Mouse (Mus musculus): Measurements from ENCODE around the gene Cdc42bpg. TPM values are rescaled to one million over a fixed set of nuclear protein-coding genes. Genes with fewer than 3 reads are reported as not detected.

The Cdc42bpg gene
- total and polyA plus RNA-seq, 3 experiments, result 0.79 to 4.2 (median 2.3) TPM

- TF ChIP-seq E2F4 (IDR thresholded peaks at IDR 0.05; ENCODE audit: insufficient replicate concordance, low read depth, low read length) (no peak), POLR2AphosphoS2 (IDR thresholded peaks at IDR 0.05; ENCODE audit: low read depth, low read length) (no peak), MAFK (IDR thresholded peaks at IDR 0.05; ENCODE audit: insufficient replicate concordance, low read length) (no peak), ZC3H11A (IDR thresholded peaks at IDR 0.05; ENCODE audit: low read depth, low read length) (no peak), MEF2A (IDR thresholded peaks at IDR 0.05; ENCODE audit: borderline replicate concordance, low read depth, low read length) (no peak)
Observed at GRCm38 (mm10) chr19:6279481-6280144, 26.6 kb upstream of the Cdc42bpg start (continued).

- H3K79me2 ChIP-seq (replicated peaks; ENCODE audit: control insufficient read depth, extremely low read depth, insufficient read depth, poor library complexity, severe bottlenecking), result peaks cover 76% of the 10 kb centered on the region
- in situ Hi-C loops (cut with MboI; ENCODE audit: low pct_ligation_motif_present, low pct_unique_long_range_greater_than_20kb, low sequenced_read_pairs), result no loop called here
- dilution Hi-C loops (cut with MboI; ENCODE audit: extremely low pct_ligation_motif_present, extremely low pct_unique_long_range_greater_than_20kb, low sequenced_read_pairs), result no loop called here
- H3K9ac ChIP-seq (ENCODE audit: insufficient read depth, low read depth), result peak overlapping the region; percentile 92
- peak overlapping the region; percentile 69 for H3K4me2 ChIP-seq (ENCODE audit: insufficient read depth, low read depth, poor library complexity, severe bottlenecking)
- peaks cover 25 to 56% of the 10 kb centered on the region in 2 experiments for H3K4me1 ChIP-seq (ENCODE audit: control insufficient read depth in 1 of 2, insufficient read depth in 2 of 2)
- TF ChIP-seq MXI1 (IDR thresholded peaks at IDR 0.05; ENCODE audit: low read depth, low read length) (no peak), RCOR1 (conservative IDR thresholded peaks at IDR 0.05; ENCODE audit: low read depth, low read length) (no peak), USF1 (IDR thresholded peaks at IDR 0.05; ENCODE audit: low read depth, low read length) (no peak), TBP (conservative IDR thresholded peaks at IDR 0.05; ENCODE audit: low read depth, low read length) (no peak), MEF2A (IDR thresholded peaks at IDR 0.05; ENCODE audit: borderline replicate concordance, low read depth, low read length) (no peak), PAX5 (IDR thresholded peaks at IDR 0.05; ENCODE audit: low read length) (no peak)
- H3K4me3 ChIP-seq (replicated peaks in 1 of 3; ENCODE audit: low read depth in 2 of 3, low read length in 2 of 3, poor library complexity in 1 of 3), result peak overlapping the region; percentile 70 to 99 (median 99)
- H3K27ac ChIP-seq (ENCODE audit: insufficient read depth, low read depth), result peak overlapping the region; percentile 99
- no peak for DNase-seq (ENCODE audit: extremely low read depth)
- H3K9me3 ChIP-seq (replicated peaks; ENCODE audit: low read length), result no peaks in the 10 kb centered on the region
- no peaks in the 10 kb centered on the region for H3K27me3 ChIP-seq (replicated peaks)
- peaks cover 68 to 71% of the 10 kb centered on the region in 2 experiments for H3K36me3 ChIP-seq (replicated peaks in 1 of 2; ENCODE audit: control insufficient read depth in 1 of 2, insufficient read depth in 1 of 2, low read length in 1 of 2)
Observed at GRCm38 (mm10) chr19:6280554-6280953, 25.7 kb upstream of the Cdc42bpg start.

GRCm38 (mm10) chr19:6281122-6282020 lies 24.9 kb upstream of the Cdc42bpg start:
- H3K79me2 ChIP-seq (replicated peaks; ENCODE audit: control insufficient read depth, extremely low read depth, insufficient read depth, poor library complexity, severe bottlenecking), result peaks cover 82% of the 10 kb centered on the region
- no peaks in the 10 kb centered on the region for H3K9me3 ChIP-seq (replicated peaks; ENCODE audit: low read length)
- DNase-seq (ENCODE audit: extremely low read depth), result peak; percentile 92
- no peaks in the 10 kb centered on the region for H3K27me3 ChIP-seq (replicated peaks)
- H3K4me3 ChIP-seq (replicated peaks in 1 of 3; ENCODE audit: low read depth in 2 of 3, low read length in 2 of 3, poor library complexity in 1 of 3), result peak overlapping the region; percentile 70 to 99 (median 99)
- dilution Hi-C loops (cut with MboI; ENCODE audit: extremely low pct_ligation_motif_present, extremely low pct_unique_long_range_greater_than_20kb, low sequenced_read_pairs) (no loop called here), in situ Hi-C loops (cut with MboI; ENCODE audit: low pct_ligation_motif_present, low pct_unique_long_range_greater_than_20kb, low sequenced_read_pairs) (no loop called here)
- H3K9ac ChIP-seq (ENCODE audit: insufficient read depth, low read depth), result peak overlapping the region; percentile 92
- peak overlapping the region; percentile 69 for H3K4me2 ChIP-seq (ENCODE audit: insufficient read depth, low read depth, poor library complexity, severe bottlenecking)
- H3K27ac ChIP-seq (ENCODE audit: insufficient read depth, low read depth), result peak overlapping the region; percentile 99
- peaks cover 75 to 79% of the 10 kb centered on the region in 2 experiments for H3K36me3 ChIP-seq (replicated peaks in 1 of 2; ENCODE audit: control insufficient read depth in 1 of 2, insufficient read depth in 1 of 2, low read length in 1 of 2)
- H3K4me1 ChIP-seq (ENCODE audit: control insufficient read depth in 1 of 2, insufficient read depth in 2 of 2), result peaks cover 33 to 57% of the 10 kb centered on the region in 2 experiments
- TF ChIP-seq ZMIZ1 (IDR thresholded peaks at IDR 0.05; ENCODE audit: low read depth, low read length) (peak; percentile 75), BHLHE40 (IDR thresholded peaks at IDR 0.05; ENCODE audit: low read depth, low read length) (peak; percentile 92), USF1 (IDR thresholded peaks at IDR 0.05; ENCODE audit: low read depth, low read length) (peak; percentile 80), EP300 (IDR thresholded peaks at IDR 0.05; ENCODE audit: low read length) (peak; percentile 92), TCF12 (IDR thresholded peaks at IDR 0.05; ENCODE audit: low read depth, low read length) (peak; percentile 97), SIN3A (IDR thresholded peaks at IDR 0.05; ENCODE audit: low read length) (peak; percentile 78; the same call in 1 of the 2 replicates), USF2 (conservative IDR thresholded peaks at IDR 0.05; ENCODE audit: low read depth, low read length) (peak; percentile 61), NRF1 (IDR thresholded peaks at IDR 0.05; ENCODE audit: low read depth, low read length) (0 out of 2 replicates have a peak, but pooled peaks have one; percentile 11), POLR2A (IDR thresholded peaks at IDR 0.05; ENCODE audit: low read depth, low read length) (peak; percentile 55), MYC (IDR thresholded peaks at IDR 0.05; ENCODE audit: low read depth, low read length) (peak; percentile 43), ETS1 (conservative IDR thresholded peaks at IDR 0.05; ENCODE audit: low read depth, low read length) (peak; percentile 90), ELF1 (IDR thresholded peaks at IDR 0.05; ENCODE audit: low read depth, low read length) (0 out of 2 replicates have a peak, but pooled peaks have one; percentile 48), MXI1 (IDR thresholded peaks at IDR 0.05; ENCODE audit: low read depth, low read length) (peak; percentile 87; the same call in 1 of the 2 replicates), RCOR1 (conservative IDR thresholded peaks at IDR 0.05; ENCODE audit: low read depth, low read length) (0 out of 2 replicates have a peak, but pooled peaks have one; percentile 14), MAZ (IDR thresholded peaks at IDR 0.05; ENCODE audit: low read depth, low read length) (peak; percentile 92), JUN (IDR thresholded peaks at IDR 0.05; ENCODE audit: insufficient read depth, low read depth, low read length) (peak; percentile 74), JUND (conservative IDR thresholded peaks at IDR 0.05; ENCODE audit: low read depth, low read length) (peak; percentile 59; the same call in 1 of the 2 replicates), CHD2 (IDR thresholded peaks at IDR 0.05; ENCODE audit: low read length) (peak; percentile 80), IRF4 (IDR thresholded peaks at IDR 0.05; ENCODE audit: low read depth, low read length) (peak; percentile 66)
